Mouse (Mus musculus): ENCODE data around the gene Tpst2. TPM values are rescaled to one million over a fixed set of nuclear protein-coding genes. Genes with fewer than 3 reads are reported as not detected.

Gene Tpst2
- 10 to 100 TPM; 41.1 to 43.0 TPM for total RNA-seq (2021)
- long read RNA-seq, experiment 1, transcript Tpst2-201 (7 exons, 1,835 nt), result major isoform, 64 of 85 reads
- long read RNA-seq, experiment 1, partial matches to known transcripts, result 14 of 85 reads
- long read RNA-seq, experiment 1, other reads (novel, unspliced or antisense), result 5 of 85 reads
- long read RNA-seq, experiment 2, transcript Tpst2-201 (7 exons, 1,835 nt), result major isoform, 61 of 90 reads
- long read RNA-seq, experiment 2, partial matches to known transcripts, result 18 of 90 reads
- long read RNA-seq, experiment 2, other reads (novel, unspliced or antisense), result 9 of 90 reads

DNA sequence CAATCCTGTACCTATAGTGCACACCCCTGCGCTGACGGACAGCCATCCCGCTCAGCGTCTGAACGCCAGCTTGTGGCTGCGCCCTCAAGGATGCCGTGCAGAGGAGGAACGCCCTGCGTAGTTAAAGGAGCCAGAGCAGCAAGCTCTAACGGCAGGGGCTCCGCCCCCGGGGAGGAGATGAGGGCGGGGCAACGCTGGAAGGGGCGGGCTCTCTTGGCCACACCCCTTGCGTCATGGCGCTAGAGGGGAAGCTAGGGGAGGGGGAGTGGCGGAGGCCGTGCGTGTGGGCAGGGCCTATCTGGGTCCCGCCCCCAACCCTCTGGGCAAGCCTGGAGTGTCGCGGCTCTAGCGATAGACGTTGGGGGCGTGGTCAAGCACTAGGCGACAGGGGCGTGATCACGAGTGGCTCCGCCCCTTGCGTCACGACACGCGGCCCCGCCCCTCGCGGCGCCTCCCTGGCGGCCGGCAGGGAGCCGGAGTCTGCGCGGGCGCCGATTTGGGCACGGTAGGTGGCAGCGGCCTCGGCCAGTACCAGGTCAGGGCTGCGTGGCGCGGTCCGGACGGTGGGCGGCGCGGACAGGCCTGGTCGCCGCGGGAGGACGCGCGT lies at the start of gene Tpst2:
TSS of gene Tpst2 (plus strand) at position 425 of the 607 bp plus-strand sequence.
- DNase-seq (ENCODE audit: low spot score in 2 of 2), result peak; percentile 100

DNA sequence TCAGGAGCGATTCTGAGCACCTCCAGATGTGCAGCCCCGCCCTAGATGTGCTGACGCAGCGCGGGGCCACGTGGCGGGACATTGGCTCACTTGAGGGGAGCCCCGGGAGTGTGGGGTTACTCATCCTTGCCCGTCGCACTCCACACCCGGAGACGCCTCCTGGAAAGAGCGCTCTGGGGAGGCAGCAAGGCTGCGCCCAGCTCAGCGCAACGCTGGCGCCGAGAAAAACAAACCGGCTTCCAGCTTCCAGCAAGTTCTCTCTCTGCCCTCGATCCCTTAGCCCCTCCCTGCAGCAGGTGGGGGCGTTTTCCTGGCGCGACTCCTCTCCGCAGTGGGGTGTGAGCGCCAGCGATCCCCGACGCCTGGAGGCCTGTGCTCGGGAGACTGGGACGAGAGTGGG lies 49.1 kb upstream of the Tpst2 start:
- peak in 1 of 2 experiments; percentile 53 for DNase-seq (ENCODE audit: low spot score in 2 of 2)

DNA sequence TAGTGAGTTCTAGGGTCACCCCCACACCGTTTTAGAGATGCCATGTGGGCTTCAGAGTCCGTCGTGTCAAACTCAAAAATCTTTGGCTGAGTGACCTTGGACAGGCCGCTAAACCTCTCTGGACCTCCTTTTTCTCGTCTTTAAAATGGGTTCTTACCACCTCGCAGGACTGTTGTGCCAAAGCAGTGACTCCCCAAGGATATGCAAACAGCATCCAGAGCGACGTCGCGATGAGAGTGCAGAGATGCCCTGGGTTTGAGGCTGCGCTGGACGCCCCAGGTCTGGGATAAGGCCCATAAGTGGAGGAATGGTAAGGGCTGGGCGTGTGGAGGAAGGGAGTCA lies 48.6 kb upstream of the Tpst2 start:
- DNase-seq (ENCODE audit: low spot score in 2 of 2), result no peak

DNA sequence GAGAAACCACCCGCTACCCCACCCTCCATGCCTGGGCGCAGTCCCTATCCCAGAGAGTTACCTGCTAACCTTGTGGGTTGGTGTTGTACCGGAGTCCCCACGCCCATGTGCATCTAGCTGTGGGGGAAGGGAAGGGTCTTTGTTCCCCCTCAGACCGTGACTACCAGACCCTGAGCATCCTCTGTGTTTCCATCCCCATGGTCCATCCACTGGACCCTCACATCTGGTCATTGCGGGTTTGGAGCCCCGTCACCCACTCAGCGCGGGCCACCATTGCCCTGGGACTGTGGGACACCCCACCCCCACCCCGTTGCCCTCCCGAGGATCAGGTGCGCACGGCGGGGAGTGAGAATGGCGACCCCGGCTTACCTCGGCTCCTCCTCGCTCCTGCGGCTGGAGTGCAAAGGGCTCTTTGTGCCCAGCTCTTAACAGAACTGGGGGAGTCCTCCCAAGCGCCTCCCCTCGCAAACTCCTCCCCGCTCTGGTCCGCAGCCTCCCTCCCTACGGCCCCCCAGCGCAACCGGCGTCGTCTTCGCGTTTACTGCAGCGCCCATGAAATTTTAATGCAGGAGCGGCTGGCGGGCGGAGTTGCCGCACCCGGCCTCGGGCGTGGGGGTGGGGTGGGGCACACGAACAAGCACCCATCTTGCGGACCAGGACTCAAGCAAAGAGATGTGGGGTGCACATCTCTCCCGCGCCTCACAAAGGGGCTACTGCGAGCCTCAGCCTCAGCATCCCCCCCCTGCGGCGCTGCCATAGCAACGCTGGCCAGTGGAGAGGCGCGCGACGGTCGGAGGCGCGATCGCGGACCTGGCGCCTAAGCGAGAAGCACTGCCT lies 48.0 kb upstream of the Tpst2 start:
- peak; percentile 68 to 73 for DNase-seq (ENCODE audit: low spot score in 2 of 2)

DNA sequence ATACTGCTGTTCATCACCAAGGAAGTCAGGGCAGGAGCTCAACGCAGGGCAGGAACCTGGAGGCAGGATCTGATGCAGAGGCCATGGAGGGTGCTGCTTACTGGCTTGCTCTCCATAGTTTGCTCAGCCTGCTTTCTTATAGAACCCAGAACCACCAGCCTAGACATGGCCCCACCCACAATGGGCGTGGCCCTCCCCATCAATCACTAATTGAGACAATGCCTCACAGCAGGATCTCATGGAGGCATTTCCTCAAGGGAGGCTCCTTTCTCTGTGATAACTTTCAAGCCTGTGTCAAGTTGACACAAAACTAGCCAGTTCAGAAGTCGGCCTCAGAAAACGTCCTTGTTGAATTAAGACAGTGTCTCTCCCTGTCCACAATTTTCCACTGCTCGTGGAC lies 40.7 kb upstream of the Tpst2 start:
- DNase-seq (ENCODE audit: low spot score in 2 of 2), result no peak

DNA sequence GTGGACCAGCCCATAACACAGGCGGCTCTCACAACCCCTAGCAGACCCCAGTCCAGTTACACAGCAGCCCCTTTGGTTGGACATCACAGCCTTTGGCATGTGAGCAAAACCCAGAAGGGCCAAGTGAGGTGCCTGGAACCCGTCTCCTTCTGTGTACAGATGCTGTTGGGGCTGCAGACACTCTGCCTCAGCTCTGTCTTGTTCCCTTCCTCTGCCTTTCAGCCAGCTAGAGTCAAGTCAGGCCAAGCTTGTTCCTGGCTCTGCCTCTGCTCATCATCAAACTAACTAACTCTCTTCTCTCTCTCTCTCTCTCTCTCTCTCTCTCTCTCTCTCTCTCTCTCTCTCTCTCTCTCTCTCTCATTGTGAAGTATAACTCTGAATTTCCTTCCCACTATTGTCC lies 39.9 kb upstream of the Tpst2 start:
- DNase-seq (ENCODE audit: low spot score in 2 of 2), result no peak

DNA sequence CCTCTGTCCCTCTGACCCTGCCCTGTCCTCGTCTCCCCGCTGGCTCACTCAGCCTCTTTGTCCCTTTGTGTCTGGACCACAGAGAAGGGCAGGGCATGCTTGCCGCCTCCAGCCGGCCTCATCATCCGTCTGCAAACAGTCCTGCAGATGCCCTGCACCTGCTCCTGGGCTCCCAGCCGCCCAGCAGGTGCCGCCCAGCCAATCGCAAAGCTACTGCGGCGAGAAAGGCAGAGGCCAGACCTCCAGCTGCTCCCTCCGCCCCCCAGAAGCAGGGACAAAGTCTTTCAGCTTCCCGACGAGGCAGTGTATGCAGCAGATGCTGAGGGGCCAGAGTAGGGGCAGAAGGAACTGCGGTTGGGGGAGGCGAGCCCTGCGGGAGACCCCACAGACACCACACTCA lies 39.1 kb upstream of the Tpst2 start:
- no peak for DNase-seq (ENCODE audit: low spot score in 2 of 2)

DNA sequence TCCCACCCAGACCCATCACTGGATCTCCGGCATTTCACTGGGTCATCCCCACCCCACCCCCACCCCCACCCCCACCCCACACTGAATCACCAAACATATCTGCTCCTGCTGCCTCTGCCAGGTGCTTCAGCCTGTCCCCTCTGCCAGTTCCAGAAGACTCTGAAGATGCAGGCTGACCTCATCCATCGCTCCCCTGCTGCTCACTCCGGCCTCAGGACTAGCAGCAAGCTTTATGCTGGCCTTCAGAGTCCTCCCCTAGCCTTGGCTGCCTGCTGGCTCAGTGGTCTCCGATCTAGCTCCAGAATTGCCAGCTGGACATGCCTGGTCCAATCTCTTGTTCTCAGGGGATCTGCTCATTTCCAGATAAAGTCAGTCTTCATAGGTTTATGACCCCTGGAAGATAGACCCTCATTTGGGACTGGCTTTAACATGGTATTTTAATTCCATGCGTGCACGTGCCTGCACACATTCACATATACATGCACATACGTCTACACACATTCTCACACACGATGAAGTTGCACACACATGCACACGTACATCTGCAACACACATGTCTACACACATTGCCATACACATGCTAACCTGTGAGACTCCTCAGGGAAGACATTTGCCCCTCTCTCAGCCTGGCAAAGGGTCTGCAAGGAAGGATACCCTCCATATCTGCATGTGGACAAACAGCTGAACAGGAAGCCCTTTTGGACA lies 38.5 kb upstream of the Tpst2 start:
- no peak for DNase-seq (ENCODE audit: low spot score in 2 of 2)

DNA sequence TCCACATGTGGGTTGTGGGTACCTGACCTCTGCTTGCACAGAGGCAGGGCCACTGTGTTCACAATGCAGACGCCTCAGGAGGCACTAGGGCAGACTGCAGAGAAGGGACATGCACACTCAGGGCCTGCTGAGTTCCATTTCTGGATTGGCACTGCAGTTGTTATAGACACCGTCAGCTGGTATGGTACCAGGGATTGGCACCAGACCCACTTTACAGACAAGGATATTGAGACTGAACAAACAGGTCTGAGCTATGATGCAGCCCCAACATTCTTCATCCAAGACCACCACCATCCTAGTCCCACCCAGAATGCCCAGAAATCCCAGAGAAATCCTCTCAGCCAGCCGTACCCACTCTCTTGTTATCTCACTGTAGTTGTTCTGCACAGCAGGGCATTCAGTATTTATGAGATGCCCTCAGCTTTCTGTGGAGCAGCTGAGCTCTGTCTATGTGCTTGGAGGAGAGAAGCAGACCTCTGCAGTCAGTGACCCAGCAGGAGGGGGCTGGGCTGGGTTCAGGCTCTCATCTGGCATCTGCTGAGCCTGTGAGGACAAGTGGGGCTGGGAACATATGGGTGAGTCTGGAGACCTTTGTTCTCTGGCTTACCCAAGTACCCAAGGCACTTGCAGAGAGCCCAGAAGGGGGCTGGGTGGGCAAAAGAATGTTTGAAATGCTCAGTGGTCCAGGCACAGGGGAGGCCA lies 37.6 kb upstream of the Tpst2 start:
- DNase-seq (ENCODE audit: low spot score in 2 of 2), result no peak

DNA sequence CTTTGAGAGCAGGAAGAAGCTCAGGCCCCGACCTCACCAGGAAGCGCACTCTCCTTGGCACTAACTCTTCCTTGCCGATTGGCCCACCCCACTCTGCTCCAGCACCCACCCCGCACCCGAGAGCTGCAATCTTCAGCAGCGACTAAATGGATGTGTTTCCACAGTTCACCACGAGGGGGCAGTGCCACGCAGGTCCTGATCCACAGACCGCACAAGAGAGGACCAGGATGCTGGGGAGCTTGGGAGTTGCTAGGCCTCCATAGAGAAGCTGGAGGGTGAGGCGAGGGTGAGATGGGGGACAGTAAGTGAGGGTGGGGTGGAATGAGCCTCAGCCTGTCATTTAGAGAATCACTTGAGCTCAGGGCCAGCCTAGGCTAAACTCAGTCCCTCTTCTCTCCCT lies 35.7 kb upstream of the Tpst2 start:
- DNase-seq (ENCODE audit: low spot score in 2 of 2), result peak; percentile 91 to 93

DNA sequence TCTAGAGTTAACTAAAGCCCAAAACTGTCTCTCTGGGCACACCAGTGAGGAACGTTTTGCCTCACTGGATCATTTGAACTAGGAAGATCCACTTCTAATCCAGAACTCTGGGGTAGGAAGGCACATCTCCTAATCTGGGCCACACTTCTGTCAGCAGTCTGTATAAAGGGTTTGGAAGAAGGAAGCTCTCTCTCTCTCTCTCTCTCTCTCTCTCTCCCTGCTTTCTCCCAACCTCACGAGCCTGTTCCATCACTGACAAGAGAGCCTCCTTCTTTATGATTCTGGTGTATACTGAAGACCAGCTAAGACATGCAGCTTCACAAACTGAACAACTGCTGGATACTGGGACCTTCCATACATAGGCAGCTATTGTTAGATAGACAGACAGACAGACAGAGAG lies 34.6 kb upstream of the Tpst2 start:
- DNase-seq (ENCODE audit: low spot score in 2 of 2), result no peak

DNA sequence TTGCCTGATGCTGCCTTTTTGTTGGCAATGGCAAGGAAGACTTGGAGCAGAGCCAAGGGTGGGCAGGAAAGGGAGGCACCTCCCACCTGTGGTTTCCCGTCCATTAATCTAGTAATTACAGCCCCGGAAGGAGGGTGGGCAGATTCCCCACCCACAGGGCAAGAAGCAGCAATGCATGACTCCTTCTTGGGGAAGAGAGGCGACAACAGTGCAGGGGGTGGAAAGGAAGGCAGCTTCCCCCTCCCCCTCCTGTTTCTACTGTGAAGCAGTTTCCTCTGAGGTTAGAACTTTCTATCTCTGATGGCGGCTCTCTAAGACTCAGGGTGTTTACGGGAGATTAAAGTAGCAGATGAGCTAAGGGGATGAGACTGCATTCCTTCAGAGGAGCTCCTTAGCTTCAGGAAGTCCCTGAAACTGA lies 34.1 kb upstream of the Tpst2 start:
- no peak for DNase-seq (ENCODE audit: low spot score in 2 of 2)

DNA sequence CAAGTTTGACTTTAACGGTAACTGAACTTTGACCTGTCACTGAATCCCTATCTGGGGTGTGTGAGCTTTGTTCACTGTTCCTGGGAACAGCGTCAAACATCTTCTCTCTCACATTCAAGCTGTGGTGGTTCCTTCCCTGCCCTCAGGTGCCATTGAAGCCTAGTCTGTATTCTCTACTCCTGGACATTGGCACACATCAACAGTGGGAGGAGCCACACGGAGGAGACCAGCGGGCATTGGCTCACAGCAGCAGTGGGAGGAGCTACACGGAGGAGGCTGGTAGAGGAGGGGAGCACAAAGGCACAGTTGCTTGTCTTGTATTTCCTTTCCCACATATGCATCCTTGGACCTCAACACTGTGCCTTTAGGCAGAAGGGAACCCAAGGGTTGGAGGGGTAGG lies 33.5 kb upstream of the Tpst2 start:
- no peak for DNase-seq (ENCODE audit: low spot score in 2 of 2)

DNA sequence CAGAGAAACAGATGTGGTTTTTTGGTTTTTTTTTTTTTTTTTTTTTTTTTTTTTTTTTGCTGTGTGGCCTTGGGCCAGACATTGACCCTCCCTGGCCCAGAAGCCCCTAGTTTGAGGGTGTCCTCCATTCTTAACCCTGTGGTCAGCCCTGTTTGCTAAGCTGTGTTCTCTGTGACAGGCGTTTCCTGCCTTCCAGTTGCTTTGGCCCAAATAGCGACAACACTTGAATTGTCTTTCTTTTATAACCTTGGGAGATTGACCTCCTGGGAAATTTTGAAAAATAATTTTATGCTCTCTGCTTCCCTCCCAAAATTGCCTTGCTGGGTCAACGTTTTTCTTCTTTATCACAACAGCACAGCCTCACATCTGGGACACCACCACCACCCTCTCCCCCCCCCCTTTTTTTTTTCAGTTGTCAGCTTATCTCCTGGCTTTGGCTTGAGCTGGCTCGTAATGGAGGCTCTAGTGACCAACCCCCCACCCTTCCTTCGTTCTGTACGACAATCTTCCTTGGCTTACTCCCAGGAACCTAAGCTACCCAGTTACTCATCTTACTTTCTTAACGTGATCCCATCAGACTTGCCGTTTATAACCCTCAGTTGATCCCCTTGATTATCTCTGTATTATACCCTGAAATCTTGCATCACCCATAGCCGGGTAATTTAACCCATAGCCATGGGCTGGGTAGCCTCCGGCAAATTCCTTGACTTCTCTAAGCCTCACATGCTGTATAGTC lies 32.8 kb upstream of the Tpst2 start:
- DNase-seq (ENCODE audit: low spot score in 2 of 2), result no peak

DNA sequence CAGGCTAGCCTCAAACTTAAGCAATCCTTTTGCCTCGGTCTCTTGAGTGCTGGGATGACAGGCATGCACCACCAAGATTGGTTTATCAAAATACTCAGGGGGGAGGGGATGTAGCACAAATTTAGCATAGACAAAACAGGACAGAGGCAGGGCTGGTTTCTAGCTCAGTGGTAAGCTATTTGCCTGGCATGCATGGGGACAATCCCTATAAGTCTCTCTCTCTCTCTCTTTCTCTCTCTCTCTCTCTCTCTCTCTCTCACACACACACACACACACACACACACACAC lies 32.3 kb upstream of the Tpst2 start:
- DNase-seq (ENCODE audit: low spot score in 2 of 2), result no peak

DNA sequence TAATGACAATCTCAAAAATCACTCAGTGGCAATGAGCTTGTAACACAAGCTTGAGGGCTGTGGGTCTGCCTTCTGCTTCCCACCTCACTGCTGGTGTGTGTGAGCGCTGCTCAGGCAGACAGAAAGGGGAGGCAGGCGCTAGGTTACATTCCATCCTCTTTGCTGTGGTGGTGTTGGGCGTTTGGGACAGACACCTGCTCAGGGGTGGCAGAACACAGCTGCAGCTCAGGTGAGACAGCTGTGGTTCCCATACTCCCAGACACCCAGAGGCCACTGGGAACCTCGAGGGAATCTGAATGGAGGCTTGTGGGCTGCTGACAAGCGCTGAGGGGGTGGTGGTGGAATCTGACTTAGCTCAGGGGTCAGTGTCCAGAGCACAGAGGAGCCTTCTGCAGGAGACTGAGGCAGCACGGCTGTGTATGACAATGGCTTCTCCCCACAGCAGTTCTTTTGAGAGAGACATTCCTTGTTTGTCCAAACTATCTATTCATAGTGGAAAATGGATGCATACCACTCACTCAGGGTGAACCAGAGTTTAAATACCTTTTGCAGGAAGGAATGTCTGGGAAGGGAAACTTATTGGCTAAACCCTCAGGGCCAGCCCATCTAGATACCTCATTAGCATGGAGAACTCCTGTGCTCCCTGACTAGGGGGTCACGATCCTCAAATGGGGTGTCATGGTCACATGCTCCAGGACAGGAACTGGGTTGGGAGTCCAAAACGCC lies 31.4 kb upstream of the Tpst2 start:
- no peak for DNase-seq (ENCODE audit: low spot score in 2 of 2)

DNA sequence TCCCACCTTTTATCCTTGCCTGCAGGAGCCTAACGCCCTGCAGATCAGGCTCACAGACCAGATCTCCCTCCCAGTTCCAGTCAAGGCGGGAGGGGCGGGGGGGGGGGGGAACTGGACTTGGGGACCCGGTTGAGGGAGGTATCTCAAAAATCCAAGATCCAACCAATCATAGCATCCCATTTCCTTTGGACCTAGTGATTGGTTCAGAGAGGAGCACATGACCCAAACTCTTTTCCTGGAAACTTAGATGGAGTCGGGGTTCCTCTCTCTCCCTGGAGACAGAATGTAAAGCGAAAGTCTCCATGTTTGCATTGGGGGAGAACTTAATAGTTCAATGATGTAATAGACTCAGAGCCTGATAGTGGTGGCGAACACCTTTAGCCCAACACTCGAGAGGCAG lies 29.1 kb upstream of the Tpst2 start:
- DNase-seq (ENCODE audit: low spot score in 2 of 2), result no peak

DNA sequence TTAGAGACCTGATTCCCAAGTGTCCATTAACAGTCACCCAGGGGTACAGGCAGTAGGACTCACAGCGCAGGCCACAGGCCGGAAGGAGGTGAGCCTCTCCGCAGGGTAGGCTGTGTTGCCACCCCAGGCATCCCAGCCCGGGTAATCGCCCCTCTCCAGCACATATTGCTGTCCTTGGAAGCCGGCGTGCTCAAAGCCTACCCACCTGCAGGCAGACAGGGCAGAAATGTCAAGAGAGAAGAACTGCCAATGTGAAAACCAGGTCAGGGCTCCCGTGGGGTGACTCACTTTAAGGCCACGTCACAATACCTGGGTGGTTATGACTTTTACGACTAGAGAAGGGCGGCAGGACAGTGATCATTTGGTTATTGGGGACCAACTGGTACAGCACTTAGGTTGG lies 27.4 kb upstream of the Tpst2 start:
- DNase-seq (ENCODE audit: low spot score in 2 of 2), result no peak

DNA sequence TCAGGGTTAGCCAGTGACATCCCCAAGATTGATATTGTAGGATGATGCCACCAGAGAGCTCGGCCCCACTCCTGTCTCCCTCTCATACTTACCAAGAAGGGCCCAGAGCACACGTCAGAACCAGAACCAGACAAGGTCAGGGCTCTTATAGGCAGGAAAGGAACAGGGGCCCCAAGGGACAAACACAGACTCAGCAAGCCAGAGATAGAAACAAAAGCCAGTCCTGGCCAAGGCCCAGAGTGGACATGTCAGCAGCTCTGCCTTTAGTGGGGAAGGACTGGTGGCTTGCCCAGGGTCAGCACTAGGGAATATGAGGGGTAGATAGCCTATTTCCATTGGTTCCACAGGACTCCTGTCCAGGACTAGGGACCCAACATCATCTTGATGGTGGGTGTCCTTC lies 24.1 kb upstream of the Tpst2 start, which contains the start of gene Cryba4:
TSS of gene Cryba4 (minus strand) at position 119 of the 400 bp plus-strand sequence.
- no peak for DNase-seq (ENCODE audit: low spot score in 2 of 2)

DNA sequence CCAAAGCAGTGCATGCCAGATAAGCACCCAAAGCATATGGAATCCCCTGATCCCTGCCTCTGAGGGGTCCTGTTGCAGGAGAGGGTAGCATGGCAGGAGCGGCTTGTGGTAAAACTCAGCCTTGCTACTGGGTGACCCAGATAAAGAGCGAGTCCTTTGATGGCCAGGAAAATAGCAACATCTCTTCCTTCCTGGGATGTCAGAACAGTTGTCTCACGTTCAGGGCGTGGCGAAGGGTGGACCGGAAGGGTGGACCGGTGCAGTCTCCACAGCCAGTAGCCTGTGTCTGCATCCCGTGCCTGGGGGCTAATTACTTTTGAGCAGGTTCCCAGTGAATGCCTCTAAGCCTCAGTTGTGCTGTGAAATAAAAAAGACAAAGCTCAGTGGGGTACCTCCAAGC lies 23.3 kb upstream of the Tpst2 start:
- DNase-seq (ENCODE audit: low spot score in 2 of 2), result no peak
